Mouse (Mus musculus): ENCODE data around the gene Gm13889. TPM values are rescaled to one million over a fixed set of nuclear protein-coding genes. Genes with fewer than 3 reads are reported as not detected.

Gene Gm13889
- polyA plus RNA-seq, 1 experiment from 2014 or later, result 7.1 TPM

DNA sequence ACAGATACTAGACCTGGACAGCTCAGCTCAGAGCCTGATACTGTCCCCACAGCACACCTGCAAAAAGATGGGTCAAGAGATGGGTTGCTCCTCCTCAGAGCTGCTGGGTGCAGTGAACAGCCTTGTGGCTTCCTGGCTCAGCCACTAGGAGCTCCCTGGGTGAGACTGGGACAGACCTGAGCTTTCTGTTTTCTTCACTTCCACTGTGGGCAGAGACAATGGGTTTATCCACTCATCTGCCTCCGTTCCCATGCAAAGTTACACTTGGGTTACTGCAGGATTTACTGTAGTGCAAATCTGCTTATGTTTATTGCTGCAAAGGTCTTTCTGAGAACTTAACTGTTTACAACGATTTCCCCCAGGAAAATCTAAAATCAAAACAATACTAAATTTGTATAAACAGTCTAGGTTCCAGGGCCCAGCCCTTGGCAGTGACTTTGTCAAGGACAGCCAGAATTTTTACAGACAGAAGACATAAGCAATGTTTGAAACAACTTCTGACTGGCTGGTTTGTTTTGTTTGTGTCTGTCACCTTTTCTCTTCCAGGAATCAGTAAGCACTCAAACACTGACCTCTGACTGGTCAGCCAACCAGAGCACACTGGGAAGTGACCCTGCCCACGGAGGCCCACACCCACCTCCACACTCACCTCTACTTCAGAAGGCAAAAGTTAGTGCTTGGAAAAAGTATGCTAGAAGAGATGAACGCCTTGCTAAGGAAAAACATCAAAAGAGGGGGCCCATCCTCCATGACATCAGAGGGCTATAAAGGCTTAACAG is 25.6 kb upstream of the Gm13889 start:
- Histone ChIP-seq H3K4me3 (ENCODE audit: low read length) (no peak overlapping the region), H3K36me3 (ENCODE audit: control insufficient read depth, insufficient read depth, low read length) (peaks cover 17% of the 10 kb centered on the region; the same call in 1 of the 2 replicates), H3K4me2 (ENCODE audit: low read length) (no peak overlapping the region), H3K9ac (ENCODE audit: low read depth, low read length) (no peak overlapping the region), H3K27me3 (replicated peaks; ENCODE audit: control insufficient read depth, insufficient read depth, low read length) (no peaks in the 10 kb centered on the region), H3K4me1 (ENCODE audit: control insufficient read depth, insufficient read depth, low read depth, low read length) (peaks cover under 1% of the 10 kb centered on the region; the same call in 1 of the 2 replicates), H3K27ac (ENCODE audit: low read depth, low read length) (no peak overlapping the region), H3K9me3 (ENCODE audit: control insufficient read depth, low read length) (no peaks in the 10 kb centered on the region)
- ATAC-seq, result no peak
- 84% methylated on average over 4 of the region's 4 CpGs for WGBS

DNA sequence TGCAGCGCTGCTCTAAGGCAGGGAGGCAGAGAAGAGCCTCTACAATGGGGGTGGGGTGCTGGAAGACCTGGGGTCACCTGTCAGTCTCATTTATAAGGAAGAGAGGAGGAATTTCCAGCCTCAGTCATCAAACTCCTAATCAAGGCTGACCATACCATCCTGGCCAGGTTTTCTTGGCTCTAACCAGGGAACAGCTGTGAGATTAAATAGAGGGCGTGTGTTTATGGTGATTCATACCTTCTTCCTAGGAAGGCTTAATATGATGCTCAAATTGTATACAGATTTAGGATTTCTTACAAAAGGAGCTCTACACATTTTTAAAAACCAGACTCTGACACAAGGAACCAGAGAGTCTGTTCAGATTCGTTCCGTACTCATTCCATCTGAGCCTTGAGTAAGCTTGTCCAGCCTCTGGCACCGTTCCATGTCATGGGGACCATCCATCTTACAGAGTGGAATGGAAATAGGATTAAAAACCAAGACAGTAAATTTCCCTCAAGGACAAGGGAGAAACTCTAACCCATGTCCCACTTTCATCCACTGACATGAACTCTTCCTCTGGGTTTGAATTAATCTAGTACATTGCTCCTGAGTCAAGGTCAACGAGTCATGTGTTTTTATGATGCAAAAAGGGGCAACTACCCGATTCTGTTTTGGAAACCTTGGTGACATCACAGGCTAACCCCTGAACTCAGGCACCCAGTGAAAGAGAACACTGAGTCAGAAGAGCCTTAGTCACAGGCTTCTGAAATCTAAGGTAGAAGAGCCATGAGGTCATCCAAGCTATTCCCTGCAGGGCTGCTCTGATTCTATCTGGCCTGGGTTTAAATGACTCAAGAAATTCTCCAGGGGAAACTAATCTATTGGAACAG is 22.5 kb upstream of the Gm13889 start:
- Histone ChIP-seq H3K4me2 (ENCODE audit: low read length) (no peak overlapping the region), H3K4me1 (ENCODE audit: control insufficient read depth, insufficient read depth, low read depth, low read length) (peaks cover 23% of the 10 kb centered on the region), H3K9me3 (ENCODE audit: control insufficient read depth, low read length) (no peaks in the 10 kb centered on the region), H3K36me3 (ENCODE audit: control insufficient read depth, insufficient read depth, low read length) (peaks cover 17% of the 10 kb centered on the region; the same call in 1 of the 2 replicates), H3K4me3 (ENCODE audit: low read length) (no peak overlapping the region), H3K9ac (ENCODE audit: low read depth, low read length) (no peak overlapping the region), H3K27me3 (replicated peaks; ENCODE audit: control insufficient read depth, insufficient read depth, low read length) (no peaks in the 10 kb centered on the region), H3K27ac (ENCODE audit: low read depth, low read length) (no peak overlapping the region)
- 84% methylated on average over 7 of the region's 7 CpGs for WGBS
- ATAC-seq, result no peak

DNA sequence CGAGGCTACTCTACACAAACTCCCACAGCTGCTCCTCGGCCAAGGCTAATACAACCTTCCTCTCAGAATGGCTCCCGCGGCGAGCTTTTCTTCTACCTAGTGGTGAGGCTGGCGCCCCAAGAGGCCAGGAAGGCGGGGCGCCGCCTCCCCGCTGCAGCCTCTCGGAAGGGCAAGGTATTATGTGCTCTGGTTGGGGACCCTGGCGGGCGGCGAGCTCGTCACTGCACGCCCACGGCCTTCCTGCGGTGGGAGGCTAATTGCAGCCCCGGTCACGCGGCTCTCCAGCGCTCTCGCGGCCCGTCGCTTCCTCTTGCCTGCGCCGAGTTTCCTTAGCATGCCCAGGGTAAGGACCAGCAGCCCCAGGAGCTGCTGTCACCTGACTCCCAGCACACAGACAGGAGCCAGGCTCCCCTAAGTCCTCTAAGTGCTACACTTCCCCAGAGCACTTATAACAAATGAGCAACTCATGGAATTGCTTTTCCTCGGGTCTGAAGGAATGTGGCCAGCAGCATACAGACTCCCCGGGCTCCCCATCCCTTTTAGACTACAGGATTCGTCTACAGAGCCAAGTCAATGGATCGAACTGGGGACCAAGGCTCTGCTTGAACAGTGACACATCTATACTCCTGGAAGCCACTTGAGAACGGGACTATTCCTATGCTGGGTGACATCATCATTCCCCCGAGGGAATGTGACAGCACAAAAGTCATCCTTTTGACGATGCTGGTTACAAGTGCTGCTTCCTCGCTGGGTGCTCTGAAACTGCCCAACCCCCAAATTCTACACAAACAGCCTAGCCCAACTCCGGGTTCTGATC is 19.6 kb upstream of the Gm13889 start:
- 3% methylated on average over 37 of the region's 37 CpGs for WGBS
- H3K4me1 ChIP-seq (ENCODE audit: control insufficient read depth, insufficient read depth, low read depth, low read length), result peaks cover 23% of the 10 kb centered on the region
- H3K4me2 ChIP-seq (ENCODE audit: low read length), result peak overlapping the region; percentile 86
- peak overlapping the region; percentile 47 for H3K4me3 ChIP-seq (ENCODE audit: low read length)
- H3K27me3 ChIP-seq (replicated peaks; ENCODE audit: control insufficient read depth, insufficient read depth, low read length), result no peaks in the 10 kb centered on the region
- ATAC-seq, result peak; percentile 83
- H3K9ac ChIP-seq (ENCODE audit: low read depth, low read length), result peak overlapping the region; percentile 73
- peak overlapping the region; percentile 73 for H3K27ac ChIP-seq (ENCODE audit: low read depth, low read length)
- no peaks in the 10 kb centered on the region for H3K9me3 ChIP-seq (ENCODE audit: control insufficient read depth, low read length)
- H3K36me3 ChIP-seq (ENCODE audit: control insufficient read depth, insufficient read depth, low read length), result 0 out of 2 replicates have a peak, but pooled peaks cover 11% of the 10 kb centered on the region

DNA sequence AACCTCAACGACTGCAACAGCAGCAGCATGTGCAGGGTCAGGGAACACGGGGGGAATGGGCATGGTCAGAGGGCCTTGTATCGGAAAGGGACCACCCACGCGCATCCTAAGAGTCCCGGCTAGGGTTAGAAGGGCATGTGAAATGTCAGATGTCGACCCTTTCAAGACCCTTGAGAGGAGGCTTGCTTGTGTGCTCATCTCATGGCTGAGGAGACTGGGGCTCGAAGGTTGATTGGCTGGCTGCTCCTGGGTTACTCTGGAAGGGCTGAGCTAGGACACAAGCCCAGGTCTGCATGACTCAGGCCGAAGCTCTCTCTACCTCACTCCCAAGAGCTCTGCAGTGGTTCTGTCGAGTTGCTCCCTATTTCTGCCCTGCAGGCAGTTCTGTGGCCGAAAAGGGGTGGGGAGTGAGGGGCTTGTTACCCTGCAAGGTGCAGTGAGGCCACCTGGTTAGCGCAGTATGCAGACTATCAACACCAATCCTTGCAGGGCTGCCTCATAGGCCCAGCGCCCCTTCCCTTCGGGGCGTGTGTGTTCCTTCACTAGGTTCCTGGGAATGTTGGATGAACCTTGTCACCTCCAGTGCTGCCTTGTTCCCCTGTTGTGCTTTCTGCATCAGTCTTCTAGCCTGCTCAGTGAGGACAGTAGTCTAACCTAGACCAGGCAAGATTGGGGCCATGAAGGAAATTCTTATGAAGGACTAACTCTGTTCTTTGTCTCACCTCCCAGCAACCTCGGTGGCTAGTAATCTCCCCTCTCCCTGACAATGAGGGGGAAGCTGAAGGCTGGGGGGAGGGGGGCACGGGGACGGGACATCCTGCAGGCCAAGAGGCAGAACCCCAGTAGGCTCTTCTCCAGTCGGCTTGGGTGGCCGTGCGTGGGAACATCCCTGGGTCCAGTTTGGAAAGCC is 18.8 kb upstream of the Gm13889 start:
- Histone ChIP-seq H3K9ac (ENCODE audit: low read depth, low read length) (peak overlapping the region; percentile 73), H3K9me3 (ENCODE audit: control insufficient read depth, low read length) (no peaks in the 10 kb centered on the region), H3K4me3 (ENCODE audit: low read length) (peak overlapping the region; percentile 47), H3K36me3 (ENCODE audit: control insufficient read depth, insufficient read depth, low read length) (0 out of 2 replicates have a peak, but pooled peaks cover 9% of the 10 kb centered on the region), H3K27me3 (replicated peaks; ENCODE audit: control insufficient read depth, insufficient read depth, low read length) (no peaks in the 10 kb centered on the region), H3K27ac (ENCODE audit: low read depth, low read length) (peak overlapping the region; percentile 73), H3K4me2 (ENCODE audit: low read length) (peak overlapping the region; percentile 86), H3K4me1 (ENCODE audit: control insufficient read depth, insufficient read depth, low read depth, low read length) (peaks cover 23% of the 10 kb centered on the region)
- ATAC-seq, result peak; percentile 18
- 18% methylated on average over 21 of the region's 21 CpGs for WGBS

DNA sequence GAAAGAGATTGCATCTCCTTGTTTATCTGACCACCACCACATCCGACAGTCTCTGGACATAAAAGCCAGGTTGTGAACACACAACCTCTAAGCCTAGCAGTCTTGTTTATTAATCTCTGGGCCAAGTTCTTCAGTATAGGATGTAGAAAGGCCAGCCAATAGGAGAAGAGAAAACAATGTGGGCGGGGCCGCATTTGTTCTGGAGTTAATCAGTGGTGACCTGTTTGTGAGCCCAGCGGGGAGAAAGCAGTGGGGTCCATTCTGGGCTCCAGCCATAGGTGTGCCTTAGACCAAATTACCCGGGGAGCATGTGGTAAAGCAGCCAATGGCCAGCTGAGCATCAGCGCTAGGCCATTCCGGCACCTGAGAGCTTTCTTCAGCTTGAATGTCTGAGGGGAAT is 18.0 kb upstream of the Gm13889 start:
- no peak overlapping the region for H3K27ac ChIP-seq (ENCODE audit: low read depth, low read length)
- no peak overlapping the region for H3K9ac ChIP-seq (ENCODE audit: low read depth, low read length)
- no peaks in the 10 kb centered on the region for H3K9me3 ChIP-seq (ENCODE audit: control insufficient read depth, low read length)
- no peaks in the 10 kb centered on the region for H3K27me3 ChIP-seq (replicated peaks; ENCODE audit: control insufficient read depth, insufficient read depth, low read length)
- H3K36me3 ChIP-seq (ENCODE audit: control insufficient read depth, insufficient read depth, low read length), result 0 out of 2 replicates have a peak, but pooled peaks cover 3% of the 10 kb centered on the region
- ATAC-seq, result no peak
- no peak overlapping the region for H3K4me2 ChIP-seq (ENCODE audit: low read length)
- WGBS, result 41% methylated on average over 7 of the region's 7 CpGs
- peaks cover 23% of the 10 kb centered on the region for H3K4me1 ChIP-seq (ENCODE audit: control insufficient read depth, insufficient read depth, low read depth, low read length)
- H3K4me3 ChIP-seq (ENCODE audit: low read length), result no peak overlapping the region

DNA sequence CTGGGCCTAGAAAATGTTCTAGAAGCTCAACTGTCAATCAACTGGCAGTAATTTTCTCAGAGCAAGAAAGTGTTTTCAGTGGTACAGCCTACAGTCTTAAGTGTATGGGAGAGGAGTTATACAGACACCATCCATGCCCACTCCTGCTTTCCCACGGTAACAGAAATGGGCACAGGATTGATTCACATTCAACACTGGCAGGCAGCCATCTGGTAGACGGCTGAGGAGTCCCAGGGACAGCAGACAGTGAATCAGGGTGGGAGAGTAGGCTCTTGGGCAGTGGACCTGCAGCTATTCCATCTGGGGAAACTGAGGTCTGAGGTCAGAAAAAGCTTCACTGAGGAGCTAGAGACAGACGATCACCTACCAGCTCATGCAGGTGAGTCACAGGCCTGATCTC is 14.6 kb upstream of the Gm13889 start:
- no peak for ATAC-seq
- WGBS, result 75% methylated on average over 3 of the region's 3 CpGs
- no peaks in the 10 kb centered on the region for H3K27me3 ChIP-seq (replicated peaks; ENCODE audit: control insufficient read depth, insufficient read depth, low read length)
- no peak overlapping the region for H3K9ac ChIP-seq (ENCODE audit: low read depth, low read length)
- H3K36me3 ChIP-seq (ENCODE audit: control insufficient read depth, insufficient read depth, low read length), result no peaks in the 10 kb centered on the region
- H3K4me1 ChIP-seq (ENCODE audit: control insufficient read depth, insufficient read depth, low read depth, low read length), result peaks cover 14% of the 10 kb centered on the region
- H3K27ac ChIP-seq (ENCODE audit: low read depth, low read length), result no peak overlapping the region
- H3K4me2 ChIP-seq (ENCODE audit: low read length), result no peak overlapping the region
- no peaks in the 10 kb centered on the region for H3K9me3 ChIP-seq (ENCODE audit: control insufficient read depth, low read length)
- H3K4me3 ChIP-seq (ENCODE audit: low read length), result no peak overlapping the region

DNA sequence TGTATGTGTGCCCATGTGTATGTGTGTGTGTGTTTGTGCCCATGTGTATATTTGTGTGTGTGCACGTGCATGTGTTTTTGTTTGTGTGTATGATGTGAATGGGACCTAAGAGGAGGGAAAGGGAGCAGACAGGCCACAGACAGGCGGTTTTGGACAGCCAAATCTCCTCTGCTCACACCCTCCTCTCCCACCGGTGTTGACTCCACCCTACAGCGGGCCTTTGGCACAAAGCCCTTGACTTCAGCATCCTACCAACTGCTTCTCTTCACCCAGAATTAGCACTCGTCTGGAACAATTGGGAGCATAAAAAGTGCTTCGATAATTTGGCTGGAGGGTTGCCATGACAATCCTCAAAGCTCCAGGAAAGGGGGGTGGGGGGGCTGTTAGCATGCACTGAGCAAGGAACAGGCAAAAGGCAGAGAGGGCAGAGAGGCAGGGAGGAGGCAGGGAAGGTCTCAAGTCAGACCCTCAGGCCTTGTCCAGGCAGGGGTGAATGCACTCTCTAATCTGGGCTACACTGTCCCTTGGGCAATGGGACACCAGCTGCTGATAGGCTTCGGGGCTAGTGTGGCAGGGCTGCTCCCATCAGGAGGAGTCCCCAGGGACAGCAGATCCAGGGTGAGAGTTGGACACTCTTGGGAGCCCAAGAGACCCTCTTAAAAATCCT is 7.6 kb upstream of the Gm13889 start:
- H3K9ac ChIP-seq (ENCODE audit: low read depth, low read length), result peak overlapping the region; percentile 31; the same call in 1 of the 2 replicates
- ATAC-seq, result peak; percentile 66
- no peak overlapping the region for H3K4me3 ChIP-seq (ENCODE audit: low read length)
- no peaks in the 10 kb centered on the region for H3K36me3 ChIP-seq (ENCODE audit: control insufficient read depth, insufficient read depth, low read length)
- H3K27me3 ChIP-seq (replicated peaks; ENCODE audit: control insufficient read depth, insufficient read depth, low read length), result no peaks in the 10 kb centered on the region
- H3K4me1 ChIP-seq (ENCODE audit: control insufficient read depth, insufficient read depth, low read depth, low read length), result peaks cover 4% of the 10 kb centered on the region
- H3K9me3 ChIP-seq (ENCODE audit: control insufficient read depth, low read length), result no peaks in the 10 kb centered on the region
- H3K4me2 ChIP-seq (ENCODE audit: low read length), result no peak overlapping the region
- 38% methylated on average over 7 of the region's 7 CpGs for WGBS
- H3K27ac ChIP-seq (ENCODE audit: low read depth, low read length), result no peak overlapping the region

DNA sequence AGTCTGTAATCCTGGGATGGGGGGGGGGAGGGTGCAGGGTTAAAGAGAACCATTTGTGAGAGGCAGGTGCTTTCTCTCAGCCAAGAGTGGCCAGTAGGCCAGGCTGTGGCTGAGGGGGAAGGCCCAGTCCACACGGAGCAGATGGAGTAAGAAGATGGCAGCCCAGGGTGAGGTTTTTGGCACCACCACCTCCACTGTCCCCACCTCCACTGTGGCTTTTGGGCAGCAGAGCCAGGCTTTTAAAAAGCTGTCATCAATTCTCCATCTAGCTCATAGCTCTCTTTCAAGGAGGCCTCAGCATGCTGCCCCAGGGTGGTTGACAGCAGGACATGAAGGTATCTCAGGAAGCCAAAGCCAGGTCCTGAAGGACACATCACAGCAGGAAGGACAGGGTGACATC is 6.8 kb upstream of the Gm13889 start:
- Histone ChIP-seq H3K27me3 (replicated peaks; ENCODE audit: control insufficient read depth, insufficient read depth, low read length) (no peaks in the 10 kb centered on the region), H3K9ac (ENCODE audit: low read depth, low read length) (no peak overlapping the region), H3K4me1 (ENCODE audit: control insufficient read depth, insufficient read depth, low read depth, low read length) (peaks cover 4% of the 10 kb centered on the region), H3K9me3 (ENCODE audit: control insufficient read depth, low read length) (no peaks in the 10 kb centered on the region), H3K27ac (ENCODE audit: low read depth, low read length) (no peak overlapping the region), H3K4me3 (ENCODE audit: low read length) (no peak overlapping the region), H3K36me3 (ENCODE audit: control insufficient read depth, insufficient read depth, low read length) (no peaks in the 10 kb centered on the region), H3K4me2 (ENCODE audit: low read length) (no peak overlapping the region)
- ATAC-seq, result no peak
- 82% methylated on average over 1 of the region's 1 CpGs for WGBS
